Mouse (Mus musculus) stomach, postnatal 0 days (tissue): ENCODE measurements at regions not wholly inside any gene's neighbourhood (a gene's known extent, or its start where the extent isn't known, plus 50 kb on each side); places are given as distances from the start of the nearest gene placed in this dataset.

Experiments
- CTCF ChIP-seq: IDR thresholded peaks from 2 replicates; pipeline ENCODE4 v1.5.1; 2016; ENCODE audit warnings: antibody characterized with exemption, low read depth, mild to moderate bottlenecking, moderate library complexity
- EP300 ChIP-seq: optimal IDR thresholded peaks from 2 replicates; pipeline ENCODE3; 2016; ENCODE audit warnings: antibody characterized with exemption

DNA sequence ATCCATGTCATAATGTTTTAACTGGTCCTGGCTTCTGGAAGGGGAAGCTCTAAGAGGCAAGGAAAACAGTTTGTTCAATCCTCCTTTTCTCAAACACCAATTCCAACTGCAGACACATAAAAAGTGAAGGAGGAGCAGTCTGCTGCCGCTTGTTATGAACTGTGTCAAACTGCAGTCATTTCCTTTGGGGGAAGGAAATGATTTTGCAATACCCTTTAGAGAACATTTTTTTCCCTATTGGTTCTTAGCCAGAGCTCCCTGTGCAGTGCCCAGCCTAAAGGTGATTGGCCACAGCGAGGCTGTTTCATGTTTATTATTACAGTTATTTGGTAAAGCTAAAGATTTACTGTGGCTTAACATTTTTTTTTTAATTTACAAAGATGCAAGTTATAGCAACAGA lies 1132.6 kb upstream of the Fbxo33 start:
- TF ChIP-seq EP300 = no peak
- TF ChIP-seq CTCF = no peak
